Mouse (Mus musculus): ENCODE measurements around the gene Srpr. TPM values are rescaled to one million over a fixed set of nuclear protein-coding genes. Genes with fewer than 3 reads are reported as not detected.

Gene Srpr
- polyA plus RNA-seq, 1 experiment from 2014 or later: 52.6 TPM

DNA sequence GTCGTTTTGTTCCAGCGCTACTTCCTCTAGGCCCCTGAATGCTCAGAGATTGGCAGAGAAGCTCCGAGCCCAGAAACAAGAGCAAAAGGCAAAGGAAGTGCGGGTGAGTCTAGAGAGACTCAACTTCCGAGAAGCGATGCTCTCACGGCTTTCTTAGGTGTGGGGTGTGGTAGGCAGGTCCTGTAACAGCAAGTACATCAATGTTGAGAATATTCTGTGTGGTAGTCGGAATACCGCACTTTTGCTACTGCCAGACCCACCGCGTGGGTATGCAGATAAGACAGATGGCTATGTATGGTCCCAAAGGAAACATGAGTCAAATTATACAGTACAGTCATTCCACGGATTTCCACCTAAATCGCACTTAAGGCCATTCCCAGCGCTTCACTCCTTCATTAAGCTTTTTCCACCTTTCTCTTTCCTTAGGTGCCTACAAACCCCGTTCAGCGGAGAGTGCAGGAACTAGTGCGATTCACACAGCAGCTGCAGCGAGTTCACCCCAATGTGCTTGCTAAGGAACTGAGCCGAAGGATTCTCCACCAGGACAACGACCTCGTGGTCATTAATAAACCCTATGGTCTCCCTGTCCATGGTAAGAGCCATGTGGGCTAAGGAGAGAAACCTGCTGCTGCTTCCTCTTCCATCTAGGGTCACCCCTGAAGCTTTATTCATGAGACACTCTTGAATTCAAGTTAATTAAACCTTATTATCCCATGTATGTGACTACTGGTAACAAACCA lies 68.2 kb downstream of the Srpr start:
- H3K9me3 ChIP-seq (ENCODE audit: control insufficient read depth, low read length): no peaks in the 10 kb centered on the region
- 2% methylated on average over 21 of the region's 21 CpGs for WGBS
- H3K4me3 ChIP-seq (replicated peaks; ENCODE audit: low read length): peak overlapping the region; percentile 89
- peak; percentile 63 for ATAC-seq
- peak overlapping the region; percentile 72 for H3K27ac ChIP-seq (ENCODE audit: low read length)
- 0 out of 2 replicates have a peak, but pooled peaks cover 4% of the 10 kb centered on the region for H3K36me3 ChIP-seq (ENCODE audit: control insufficient read depth, insufficient read depth)
- peak overlapping the region; percentile 90 for H3K9ac ChIP-seq (replicated peaks; ENCODE audit: low read depth, low read length)
- H3K4me2 ChIP-seq (ENCODE audit: low read length): peak overlapping the region; percentile 78
- H3K27me3 ChIP-seq (replicated peaks; ENCODE audit: control insufficient read depth, insufficient read depth, low read length): no peaks in the 10 kb centered on the region
- H3K4me1 ChIP-seq (replicated peaks; ENCODE audit: control insufficient read depth, insufficient read depth, low read length): peaks cover 15% of the 10 kb centered on the region

GRCm38 (mm10) chr9:35277855-35278365 lies 77.9 kb downstream of the Srpr start:
- no peak for ATAC-seq
- 82% methylated on average over 3 of the region's 3 CpGs for WGBS
- H3K9me3 ChIP-seq (ENCODE audit: control insufficient read depth, low read length): no peaks in the 10 kb centered on the region

DNA sequence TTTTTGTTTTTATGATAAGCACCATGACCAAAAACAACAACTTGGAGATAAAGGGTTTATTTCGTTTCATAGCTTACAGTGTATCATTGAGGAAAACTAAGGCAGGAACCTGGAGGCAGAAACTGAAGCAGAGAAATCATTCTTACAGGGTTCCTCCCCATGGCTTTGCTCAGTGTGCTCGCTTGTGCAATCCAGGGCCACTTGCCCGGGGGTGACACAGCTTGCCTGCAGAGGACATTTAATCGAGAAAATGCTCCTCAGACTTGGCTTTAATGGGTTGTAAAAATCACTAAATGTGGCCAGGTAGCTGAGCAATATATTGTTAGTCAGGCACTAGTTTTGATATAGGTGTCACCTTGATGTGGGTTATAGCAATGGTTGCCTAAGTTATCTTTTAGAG lies 78.5 kb downstream of the Srpr start:
- 89% methylated on average over 4 of the region's 4 CpGs for WGBS

More at GRCm38 (mm10) chr9:35277855-35278365, 77.9 kb downstream of the Srpr start:
- H3K36me3 ChIP-seq (ENCODE audit: control insufficient read depth, insufficient read depth): no peaks in the 10 kb centered on the region
- 0 out of 2 replicates have a peak, but pooled peaks cover 2% of the 10 kb centered on the region for H3K4me1 ChIP-seq (replicated peaks; ENCODE audit: control insufficient read depth, insufficient read depth, low read length)
- H3K27ac ChIP-seq (ENCODE audit: low read length): no peak overlapping the region
- no peak overlapping the region for H3K9ac ChIP-seq (replicated peaks; ENCODE audit: low read depth, low read length)
- H3K4me2 ChIP-seq (ENCODE audit: low read length): no peak overlapping the region
- no peaks in the 10 kb centered on the region for H3K27me3 ChIP-seq (replicated peaks; ENCODE audit: control insufficient read depth, insufficient read depth, low read length)
- H3K4me3 ChIP-seq (replicated peaks; ENCODE audit: low read length): no peak overlapping the region

GRCm38 (mm10) chr9:35282006-35282850 lies 82.3 kb downstream of the Srpr start:
- Histone ChIP-seq H3K27ac (ENCODE audit: low read length) (no peak overlapping the region), H3K36me3 (ENCODE audit: control insufficient read depth, insufficient read depth) (no peaks in the 10 kb centered on the region), H3K27me3 (replicated peaks; ENCODE audit: control insufficient read depth, insufficient read depth, low read length) (no peaks in the 10 kb centered on the region), H3K4me3 (replicated peaks; ENCODE audit: low read length) (no peak overlapping the region), H3K4me2 (ENCODE audit: low read length) (no peak overlapping the region), H3K4me1 (replicated peaks; ENCODE audit: control insufficient read depth, insufficient read depth, low read length) (0 out of 2 replicates have a peak, but pooled peaks cover 2% of the 10 kb centered on the region), H3K9me3 (ENCODE audit: control insufficient read depth, low read length) (no peaks in the 10 kb centered on the region), H3K9ac (replicated peaks; ENCODE audit: low read depth, low read length) (no peak overlapping the region; the same call in 1 of the 2 replicates)
- 17% methylated on average over 5 of the region's 5 CpGs for WGBS
- peak; percentile 51 for ATAC-seq

More for the DNA sequence above, 78.5 kb downstream of the Srpr start:
- no peak overlapping the region for H3K27ac ChIP-seq (ENCODE audit: low read length)
- no peak overlapping the region for H3K4me2 ChIP-seq (ENCODE audit: low read length)
- no peaks in the 10 kb centered on the region for H3K9me3 ChIP-seq (ENCODE audit: control insufficient read depth, low read length)
- H3K27me3 ChIP-seq (replicated peaks; ENCODE audit: control insufficient read depth, insufficient read depth, low read length): no peaks in the 10 kb centered on the region
- no peaks in the 10 kb centered on the region for H3K36me3 ChIP-seq (ENCODE audit: control insufficient read depth, insufficient read depth)
- no peak overlapping the region for H3K9ac ChIP-seq (replicated peaks; ENCODE audit: low read depth, low read length)
- H3K4me1 ChIP-seq (replicated peaks; ENCODE audit: control insufficient read depth, insufficient read depth, low read length): 0 out of 2 replicates have a peak, but pooled peaks cover 2% of the 10 kb centered on the region
- no peak for ATAC-seq
- H3K4me3 ChIP-seq (replicated peaks; ENCODE audit: low read length): no peak overlapping the region

DNA sequence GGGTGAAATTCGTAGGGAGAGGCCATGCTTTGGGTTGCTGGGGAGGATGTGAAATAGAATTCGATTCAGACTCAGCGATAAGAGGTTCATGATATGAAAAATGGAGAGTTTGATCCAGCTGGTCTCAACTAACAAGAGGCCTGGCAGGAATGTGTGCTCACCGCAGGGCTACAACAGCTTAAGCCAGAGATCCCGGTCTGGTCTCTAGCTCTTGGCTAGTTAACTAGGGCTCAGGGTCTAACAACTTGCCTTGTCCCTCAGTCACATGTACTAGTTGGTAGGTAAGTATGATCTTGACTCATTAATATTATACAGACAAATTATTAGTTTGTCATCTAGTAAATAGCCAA lies 82.9 kb downstream of the Srpr start:
- no peaks in the 10 kb centered on the region for H3K27me3 ChIP-seq (replicated peaks; ENCODE audit: control insufficient read depth, insufficient read depth, low read length)
- ATAC-seq: no peak
- WGBS: 60% methylated on average over 5 of the region's 5 CpGs
- H3K9me3 ChIP-seq (ENCODE audit: control insufficient read depth, low read length): no peaks in the 10 kb centered on the region
- H3K9ac ChIP-seq (replicated peaks; ENCODE audit: low read depth, low read length): no peak overlapping the region
- H3K4me2 ChIP-seq (ENCODE audit: low read length): no peak overlapping the region
- no peaks in the 10 kb centered on the region for H3K36me3 ChIP-seq (ENCODE audit: control insufficient read depth, insufficient read depth)
- H3K4me1 ChIP-seq (replicated peaks; ENCODE audit: control insufficient read depth, insufficient read depth, low read length): 0 out of 2 replicates have a peak, but pooled peaks cover 2% of the 10 kb centered on the region
- no peak overlapping the region for H3K4me3 ChIP-seq (replicated peaks; ENCODE audit: low read length)
- no peak overlapping the region for H3K27ac ChIP-seq (ENCODE audit: low read length)

- H3K27ac ChIP-seq (ENCODE audit: low read length): no peak overlapping the region
- H3K4me1 ChIP-seq (replicated peaks; ENCODE audit: control insufficient read depth, insufficient read depth, low read length): 0 out of 2 replicates have a peak, but pooled peaks cover 2% of the 10 kb centered on the region
- no peaks in the 10 kb centered on the region for H3K9me3 ChIP-seq (ENCODE audit: control insufficient read depth, low read length)
- ATAC-seq: peak; percentile 51; the same call in 1 of the 2 replicates
- no peaks in the 10 kb centered on the region for H3K27me3 ChIP-seq (replicated peaks; ENCODE audit: control insufficient read depth, insufficient read depth, low read length)
- no peaks in the 10 kb centered on the region for H3K36me3 ChIP-seq (ENCODE audit: control insufficient read depth, insufficient read depth)
- no peak overlapping the region for H3K4me2 ChIP-seq (ENCODE audit: low read length)
- no peak overlapping the region for H3K4me3 ChIP-seq (replicated peaks; ENCODE audit: low read length)
- no peak overlapping the region for H3K9ac ChIP-seq (replicated peaks; ENCODE audit: low read depth, low read length)
- 84% methylated on average over 13 of the region's 13 CpGs for WGBS
Observed at GRCm38 (mm10) chr9:35283415-35284069, 83.6 kb downstream of the Srpr start.

DNA sequence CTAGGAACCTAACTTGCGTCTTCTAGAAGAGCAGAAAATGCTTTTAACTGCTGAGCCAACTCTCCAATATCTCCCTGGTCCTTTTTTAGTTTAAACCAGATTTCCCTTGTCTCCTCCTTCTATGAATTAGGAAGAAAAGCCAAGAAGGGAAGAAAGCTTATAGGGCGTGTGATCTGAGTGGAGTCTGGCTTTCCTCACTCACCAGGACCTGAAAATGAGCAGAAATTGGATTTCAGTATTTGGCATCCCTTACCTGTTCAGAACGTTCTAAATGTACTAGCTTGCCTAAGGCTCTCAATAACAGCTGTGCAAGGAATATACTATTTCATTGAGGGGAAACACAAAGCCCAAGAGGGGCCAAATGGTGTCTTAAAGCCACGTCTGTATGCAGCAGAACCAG lies 84.4 kb downstream of the Srpr start:
- Histone ChIP-seq H3K9ac (replicated peaks; ENCODE audit: low read depth, low read length) (no peak overlapping the region), H3K4me2 (ENCODE audit: low read length) (no peak overlapping the region), H3K36me3 (ENCODE audit: control insufficient read depth, insufficient read depth) (no peaks in the 10 kb centered on the region), H3K4me1 (replicated peaks; ENCODE audit: control insufficient read depth, insufficient read depth, low read length) (0 out of 2 replicates have a peak, but pooled peaks cover 2% of the 10 kb centered on the region), H3K27me3 (replicated peaks; ENCODE audit: control insufficient read depth, insufficient read depth, low read length) (no peaks in the 10 kb centered on the region), H3K9me3 (ENCODE audit: control insufficient read depth, low read length) (no peaks in the 10 kb centered on the region), H3K4me3 (replicated peaks; ENCODE audit: low read length) (no peak overlapping the region), H3K27ac (ENCODE audit: low read length) (no peak overlapping the region)
- WGBS: 84% methylated on average over 4 of the region's 4 CpGs
- ATAC-seq: no peak

- no peaks in the 10 kb centered on the region for H3K27me3 ChIP-seq (replicated peaks; ENCODE audit: control insufficient read depth, insufficient read depth, low read length)
- 89% methylated on average over 3 of the region's 3 CpGs for WGBS
Observed at GRCm38 (mm10) chr9:35286351-35286750, 86.4 kb downstream of the Srpr start.

More at GRCm38 (mm10) chr9:35286351-35286750, 86.4 kb downstream of the Srpr start:
- Histone ChIP-seq H3K4me2 (ENCODE audit: low read length) (no peak overlapping the region), H3K36me3 (ENCODE audit: control insufficient read depth, insufficient read depth) (no peaks in the 10 kb centered on the region), H3K27ac (ENCODE audit: low read length) (no peak overlapping the region), H3K4me1 (replicated peaks; ENCODE audit: control insufficient read depth, insufficient read depth, low read length) (0 out of 2 replicates have a peak, but pooled peaks cover 2% of the 10 kb centered on the region), H3K4me3 (replicated peaks; ENCODE audit: low read length) (no peak overlapping the region), H3K9me3 (ENCODE audit: control insufficient read depth, low read length) (no peaks in the 10 kb centered on the region), H3K9ac (replicated peaks; ENCODE audit: low read depth, low read length) (no peak overlapping the region)
- no peak for ATAC-seq
